Mouse (Mus musculus) lung, adult 2 months (tissue): ENCODE measurements around the gene Slc2a1.

Experiments used
- CTCF ChIP-seq: fragments of 200-500 bp; IDR thresholded peaks from 2 replicates; pipeline ENCODE4 v1.5.1; 2011; ENCODE audit warnings: mild to moderate bottlenecking, low read length, control low read depth; ENCODE audit not compliant: insufficient read depth
- POLR2A ChIP-seq: fragments of 200-500 bp; IDR thresholded peaks from 2 replicates; pipeline ENCODE4 v1.6.1; 2011; ENCODE audit warnings: low read depth, mild to moderate bottlenecking, control low read depth, low read length, borderline replicate concordance; ENCODE audit errors: extremely low read depth

DNA sequence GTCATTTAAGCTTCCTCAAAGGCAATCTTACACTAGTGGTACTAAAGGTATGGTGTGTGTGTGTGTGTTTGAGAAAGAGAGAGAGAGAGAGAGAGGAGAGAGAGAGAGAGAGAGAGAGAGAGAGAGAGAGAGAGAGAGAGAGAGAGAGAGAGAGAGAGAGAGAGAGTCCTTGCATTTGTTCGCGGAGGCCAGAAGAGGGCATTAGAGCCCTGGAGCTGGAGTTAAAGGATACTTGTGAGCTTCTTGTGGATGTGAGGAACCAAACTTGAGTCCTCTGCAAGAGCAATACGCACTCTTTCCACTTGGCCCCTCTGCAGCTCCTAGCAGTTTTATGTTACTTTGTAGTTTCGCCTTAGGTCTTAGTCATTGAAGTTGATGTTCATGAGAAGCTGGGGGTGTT, 54.5 kb downstream of the Slc2a1 start:
- TF ChIP-seq POLR2A (no peak), CTCF (no peak)
